Comparison of ENCODE assay signal across 8 mouse cellular contexts in the genomic region with DNA sequence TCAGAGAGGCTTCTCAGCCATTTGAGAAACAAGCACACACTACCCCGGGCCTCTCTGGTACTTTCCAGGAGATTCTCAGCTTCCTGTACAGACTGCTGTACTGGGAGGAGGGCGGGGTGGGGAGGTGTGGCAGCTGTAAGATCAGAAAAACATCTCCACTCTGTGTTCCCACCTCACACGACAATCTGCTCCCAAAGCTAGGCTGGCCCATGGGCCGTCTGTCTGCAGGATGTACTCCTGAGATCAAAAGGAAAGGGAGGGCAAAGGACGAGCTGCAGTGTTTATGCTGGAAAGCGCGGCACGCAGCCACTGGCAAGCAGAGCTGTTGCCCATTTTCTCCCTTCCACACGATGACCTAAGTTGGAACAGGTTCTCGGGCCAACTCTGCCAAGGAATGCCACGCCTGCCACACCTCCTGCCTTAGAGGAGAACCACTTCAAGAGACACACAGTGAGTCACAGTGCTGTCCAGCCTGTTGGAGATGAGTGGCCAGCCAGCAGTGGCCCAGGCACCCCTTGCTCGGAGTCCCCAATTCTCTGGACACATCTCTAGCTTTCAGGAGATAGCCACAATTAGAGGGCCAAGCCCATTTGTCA.
DNase-seq lines count a peak whose midpoint lies in the region; ATAC-seq lines count a peak whose summit lies in the region.

No protein-coding gene starts in this region.

- no peaks in the 10 kb centered on the region for H3K27me3 ChIP-seq in forebrain, embryonic 12.5 days

- H3K27ac ChIP-seq in forebrain, embryonic 12.5 days = no peak overlapping the region

- no peak overlapping the region for H3K9ac ChIP-seq in forebrain, embryonic 12.5 days

- whole genome bisulfite sequencing in forebrain, embryonic 12.5 days = 84% methylated on average over 12 of the region's 12 CpGs

- H3K4me1 ChIP-seq in forebrain, embryonic 12.5 days = no peaks in the 10 kb centered on the region

- DNase-seq in testis, postnatal 14 days (ENCODE audit: low spot score) = peak; percentile 23
- no peak for DNase-seq in testis, postnatal 10 days (ENCODE audit: low spot score)
- peak; percentile 86 for DNase-seq in cerebellum, adult 9-11 months
- DNase-seq in skeletal muscle tissue, adult 2 months (ENCODE audit: low read depth, low spot score) = peak; percentile 70
- DNase-seq in embryo, embryonic 10 days (ENCODE audit: low spot score) = no peak
- DNase-seq in right cerebral cortex, adult 18-20 months = no peak

- peaks cover 53% of the 10 kb centered on the region for H3K36me3 ChIP-seq in forebrain, embryonic 12.5 days (replicated peaks)

- ATAC-seq in inflammation-experienced regulatory T-cells, adult 6 months = peak; percentile 98
- ATAC-seq in forebrain, embryonic 12.5 days (ENCODE audit: low FRiP score) = no peak

- no peak overlapping the region for H3K4me3 ChIP-seq in forebrain, embryonic 12.5 days (replicated peaks)

- no peaks in the 10 kb centered on the region for H3K9me3 ChIP-seq in forebrain, embryonic 12.5 days

- H3K4me2 ChIP-seq in forebrain, embryonic 12.5 days = no peak overlapping the region

Comparison
In these comparisons a context has a peak if more than half of its experiments do, and no peak if none do; other contexts are left out.
1. DNase-seq: peak in testis, postnatal 14 days (single experiment), cerebellum, adult 9-11 months (single experiment) and skeletal muscle tissue, adult 2 months (single experiment); none in testis, postnatal 10 days (single experiment), embryo, embryonic 10 days (single experiment) and right cerebral cortex, adult 18-20 months (single experiment).